In the genomic region with DNA sequence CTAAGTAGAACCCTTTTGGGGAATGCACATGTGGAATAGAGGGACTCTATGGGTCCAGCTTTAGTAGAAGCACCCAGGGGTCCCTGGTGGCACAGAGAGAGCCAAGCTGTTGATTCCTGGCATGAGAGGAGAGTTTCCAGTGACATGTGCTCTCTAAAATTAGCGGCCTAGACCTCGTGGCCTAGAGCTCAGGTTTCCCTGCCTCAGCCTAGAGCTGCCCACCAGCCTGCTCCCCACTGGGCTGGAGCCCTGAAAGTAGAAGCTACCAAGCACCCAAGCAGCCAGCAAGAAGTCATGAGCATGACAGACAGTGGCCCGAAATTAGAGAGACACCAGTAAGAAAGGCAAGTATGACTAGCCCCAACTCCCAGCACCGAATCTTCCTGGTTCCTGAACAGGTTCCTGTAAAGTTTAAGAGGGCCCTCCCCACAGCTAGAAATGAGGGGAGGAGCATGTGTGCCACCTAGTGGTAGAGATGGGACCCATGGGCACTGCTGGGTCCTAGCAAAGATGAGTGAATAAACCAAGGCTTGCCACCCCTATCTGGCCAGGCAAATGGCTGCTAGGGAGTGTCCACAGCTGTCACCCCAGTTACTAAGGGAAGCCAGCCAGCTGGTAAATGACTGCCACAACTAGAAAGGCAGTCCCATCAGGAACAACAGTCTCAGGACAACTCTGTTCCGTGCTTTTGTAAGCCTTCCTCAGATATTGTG, we compare ENCODE assay signal across 7 mouse cellular contexts. TPM values are rescaled to one million over a fixed set of nuclear protein-coding genes. Genes with fewer than 3 reads are reported as not detected.
A peak's percentile ranks its signal among the peaks of the same experiment; 100 is the strongest.
DNase-seq lines count a peak whose midpoint lies in the region; ATAC-seq and TF ChIP-seq lines count a peak whose summit lies in the region.

No protein-coding gene starts in this region.

- no peaks in the 10 kb centered on the region for H3K4me1 ChIP-seq in brown adipose tissue, adult 24 weeks (ENCODE audit: control insufficient read depth, insufficient read depth, insufficient read length, low read length)
- H3K4me1 ChIP-seq in forebrain, embryonic 14.5 days (ENCODE audit: control insufficient read depth, insufficient read depth, low read length), result no peaks in the 10 kb centered on the region
- no peaks in the 10 kb centered on the region for H3K4me1 ChIP-seq in liver, embryonic 14.5 days (replicated peaks; ENCODE audit: control insufficient read depth in 2 of 2, insufficient read depth in 2 of 2, low read length in 1 of 2)

- ATAC-seq in forebrain, embryonic 14.5 days, result peak; percentile 46; the same call in 1 of the 2 replicates
- ATAC-seq in liver, embryonic 14.5 days (ENCODE audit: insufficient read depth), result no peak

- no peak overlapping the region for H3K4me2 ChIP-seq in forebrain, embryonic 14.5 days (ENCODE audit: low read length)
- no peak overlapping the region for H3K4me2 ChIP-seq in liver, embryonic 14.5 days (ENCODE audit: low read depth)

- H3K27ac ChIP-seq in brown adipose tissue, adult 24 weeks (replicated peaks; ENCODE audit: low read depth, low read length), result peak overlapping the region; percentile 64
- H3K27ac ChIP-seq in forebrain, embryonic 14.5 days (ENCODE audit: low read depth, low read length), result no peak overlapping the region
- no peak overlapping the region for H3K27ac ChIP-seq in liver, embryonic 14.5 days

- TF ChIP-seq CTCF in liver, embryonic 14.5 days (IDR thresholded peaks at IDR 0.05; ENCODE audit: low read depth), result peak; percentile 75

- H3K36me3 ChIP-seq in forebrain, embryonic 14.5 days (ENCODE audit: control insufficient read depth, insufficient read depth, low read length), result peaks cover 24% of the 10 kb centered on the region
- 0 out of 2 replicates have a peak, but pooled peaks cover 2% of the 10 kb centered on the region for H3K36me3 ChIP-seq in liver, embryonic 14.5 days (replicated peaks; ENCODE audit: control insufficient read depth, insufficient read depth, low read depth)

- H3K9ac ChIP-seq in forebrain, embryonic 14.5 days (ENCODE audit: low read length), result no peak overlapping the region
- no peak overlapping the region for H3K9ac ChIP-seq in liver, embryonic 14.5 days (replicated peaks)

- no peaks in the 10 kb centered on the region for H3K9me3 ChIP-seq in forebrain, embryonic 14.5 days (replicated peaks; ENCODE audit: control insufficient read depth, low read length)
- no peaks in the 10 kb centered on the region for H3K9me3 ChIP-seq in liver, embryonic 14.5 days (ENCODE audit: control insufficient read depth, low read length)

- peak; percentile 64 for DNase-seq in 416B (ENCODE audit: low read depth)
- peak; percentile 48 for DNase-seq in CD4-positive helper T cell, adult 2 months (ENCODE audit: low read depth, low spot score)
- peak; percentile 48 for DNase-seq in forebrain, embryonic 14.5 days (ENCODE audit: low spot score)
- peak; percentile 67 for DNase-seq in induced T-regulatory cell, adult 2 months (ENCODE audit: low read depth)
- no peak for DNase-seq in liver, embryonic 14.5 days (ENCODE audit: low read depth in 3 of 3, low spot score in 3 of 3)
- DNase-seq in retina, embryonic 14.5 days (ENCODE audit: low spot score), result peak; percentile 67

- H3K27me3 ChIP-seq in forebrain, embryonic 14.5 days (replicated peaks; ENCODE audit: control insufficient read depth, insufficient read depth, low read length), result no peaks in the 10 kb centered on the region
- no peaks in the 10 kb centered on the region for H3K27me3 ChIP-seq in liver, embryonic 14.5 days (ENCODE audit: control insufficient read depth, insufficient read depth, low read length)

- no peak for TF ChIP-seq EP300 in liver, embryonic 14.5 days (IDR thresholded peaks at IDR 0.05; ENCODE audit: low read depth)

- WGBS in forebrain, embryonic 14.5 days, result 77% methylated on average over 5 of the region's 5 CpGs
- WGBS in liver, embryonic 14.5 days (ENCODE audit: insufficient replicate concordance), result 54% methylated on average over 5 of the region's 5 CpGs

- no peak overlapping the region for H3K4me3 ChIP-seq in brown adipose tissue, adult 24 weeks (ENCODE audit: insufficient read depth, low read depth, low read length)
- H3K4me3 ChIP-seq in forebrain, embryonic 14.5 days (ENCODE audit: low read depth, low read length), result no peak overlapping the region
- H3K4me3 ChIP-seq in liver, embryonic 14.5 days (ENCODE audit: insufficient read depth in 1 of 2, low read depth in 2 of 2, low read length in 2 of 2), result no peak overlapping the region

RNA-seq across cellular contexts. Expression of a gene that starts 18.1 kb away (rescaled TPM):
- polyA plus RNA-seq in brown adipose tissue, adult 24 weeks (2012; ENCODE audit: insufficient read depth, insufficient read length, missing spikeins), result 15.8 and 19.4 TPM in 2 replicates
- 6.2 and 6.8 TPM in 2 replicates for polyA plus RNA-seq in forebrain, embryonic 14.5 days (2014; fragmentation: Nextera tagmentation; extraction: Ambion mirVana)
- polyA plus RNA-seq in liver, embryonic 14.5 days (2012; rRNA removed), result 1.7 and 2.0 TPM in 2 replicates
- polyA plus RNA-seq in liver, embryonic 14.5 days (2014; fragmentation: Nextera tagmentation; extraction: Ambion mirVana), result 0.29 and 0.34 TPM in 2 replicates

RNA-seq across cellular contexts. Expression of a gene that starts 24.9 kb away (rescaled TPM):
- polyA plus RNA-seq in brown adipose tissue, adult 24 weeks (2012; ENCODE audit: insufficient read depth, insufficient read length, missing spikeins), result 350 and 381 TPM in 2 replicates
- 113 and 119 TPM in 2 replicates for polyA plus RNA-seq in forebrain, embryonic 14.5 days (2014; fragmentation: Nextera tagmentation; extraction: Ambion mirVana)
- polyA plus RNA-seq in liver, embryonic 14.5 days (2012; rRNA removed), result 31.6 and 41.7 TPM in 2 replicates
- polyA plus RNA-seq in liver, embryonic 14.5 days (2014; fragmentation: Nextera tagmentation; extraction: Ambion mirVana), result 136 and 137 TPM in 2 replicates

RNA-seq across cellular contexts. Expression of a gene that starts 25.3 kb away (rescaled TPM):
- 12.6 and 22.7 TPM in 2 replicates for polyA plus RNA-seq in brown adipose tissue, adult 24 weeks (2012; ENCODE audit: insufficient read depth, insufficient read length, missing spikeins)
- polyA plus RNA-seq in forebrain, embryonic 14.5 days (2014; fragmentation: Nextera tagmentation; extraction: Ambion mirVana), result 7.3 and 9.1 TPM in 2 replicates
- 5.9 and 6.1 TPM in 2 replicates for polyA plus RNA-seq in liver, embryonic 14.5 days (2012; rRNA removed)
- polyA plus RNA-seq in liver, embryonic 14.5 days (2014; fragmentation: Nextera tagmentation; extraction: Ambion mirVana), result 6.5 and 6.6 TPM in 2 replicates

RNA-seq across cellular contexts. Expression of a gene that starts 31.2 kb away (rescaled TPM):
- polyA plus RNA-seq in brown adipose tissue, adult 24 weeks (2012; ENCODE audit: insufficient read depth, insufficient read length, missing spikeins), result 1.2 and 1.8 TPM in 2 replicates
- 116 and 118 TPM in 2 replicates for polyA plus RNA-seq in forebrain, embryonic 14.5 days (2014; fragmentation: Nextera tagmentation; extraction: Ambion mirVana)
- polyA plus RNA-seq in liver, embryonic 14.5 days (2012; rRNA removed), result 0.89 and 0.93 TPM in 2 replicates
- polyA plus RNA-seq in liver, embryonic 14.5 days (2014; fragmentation: Nextera tagmentation; extraction: Ambion mirVana), result 0.96 TPM in 2 replicates

RNA-seq across cellular contexts. Expression of a gene that starts 51.9 kb away (rescaled TPM):
- not detected in 2 replicates for polyA plus RNA-seq in brown adipose tissue, adult 24 weeks (2012; ENCODE audit: insufficient read depth, insufficient read length, missing spikeins)
- polyA plus RNA-seq in forebrain, embryonic 14.5 days (2014; fragmentation: Nextera tagmentation; extraction: Ambion mirVana), result 0.22 and 0.27 TPM in 2 replicates
- polyA plus RNA-seq in liver, embryonic 14.5 days (2012; rRNA removed), result 23.0 and 24.7 TPM in 2 replicates
- polyA plus RNA-seq in liver, embryonic 14.5 days (2014; fragmentation: Nextera tagmentation; extraction: Ambion mirVana), result 8.1 and 9.3 TPM in 2 replicates

Comparison
In these comparisons a context has a peak if more than half of its experiments do, and no peak if none do; other contexts are left out.
1. DNase-seq: peak in 416B (single experiment), CD4-positive helper T cell, adult 2 months (single experiment), forebrain, embryonic 14.5 days (single experiment), induced T-regulatory cell, adult 2 months (single experiment) and retina, embryonic 14.5 days (single experiment); none in liver, embryonic 14.5 days (0 of 3).